Mouse (Mus musculus) urinary bladder, postnatal 25 days (tissue): ENCODE results near the gene RPS10-NUDT3.

Experiments used
- DNase-seq: peaks from one replicate; pipeline ENCODE4 v3.0.0; 2022; ENCODE audit warnings: low spot score

Gene RPS10-NUDT3

DNA sequence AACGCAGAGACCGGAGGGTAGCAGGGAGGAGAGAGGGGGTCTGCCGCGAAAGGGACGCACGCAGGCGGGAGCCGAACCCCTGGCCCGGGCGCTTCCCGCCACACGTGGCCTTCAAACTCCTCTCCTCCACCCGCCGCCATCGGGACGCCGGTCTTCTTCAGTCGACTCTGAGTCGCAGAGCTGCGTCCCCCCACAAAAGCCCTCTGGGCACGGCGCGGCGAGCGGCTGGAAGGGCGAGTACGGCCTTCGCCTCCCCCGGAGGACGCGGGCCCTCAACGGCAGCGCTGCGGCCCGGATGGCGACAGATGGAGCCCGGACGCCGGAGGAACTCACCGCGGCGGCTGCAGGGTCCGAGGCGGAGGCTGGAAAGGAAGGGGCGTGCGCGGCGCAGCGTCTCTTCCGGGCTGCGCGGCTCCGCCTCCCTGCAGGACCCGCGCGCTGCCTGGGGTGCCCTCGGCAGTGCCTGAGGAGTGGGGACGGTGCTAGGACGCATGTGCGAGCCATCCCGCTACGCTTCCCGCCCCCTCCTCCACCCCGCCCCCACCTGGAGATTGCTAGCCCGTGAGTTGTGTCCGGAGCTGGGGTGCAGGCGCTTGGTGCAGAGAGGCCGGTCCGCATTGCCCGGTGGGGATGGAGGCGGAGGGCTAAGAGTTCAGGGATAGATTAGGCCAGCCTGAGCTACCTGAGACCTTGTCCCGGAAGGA, at the start of gene RPS10-NUDT3:
Gene RPS10-NUDT3, minus strand, starts transcription at position 352 of the 704 bp plus-strand sequence.
- peak; percentile 86 for DNase-seq

DNA sequence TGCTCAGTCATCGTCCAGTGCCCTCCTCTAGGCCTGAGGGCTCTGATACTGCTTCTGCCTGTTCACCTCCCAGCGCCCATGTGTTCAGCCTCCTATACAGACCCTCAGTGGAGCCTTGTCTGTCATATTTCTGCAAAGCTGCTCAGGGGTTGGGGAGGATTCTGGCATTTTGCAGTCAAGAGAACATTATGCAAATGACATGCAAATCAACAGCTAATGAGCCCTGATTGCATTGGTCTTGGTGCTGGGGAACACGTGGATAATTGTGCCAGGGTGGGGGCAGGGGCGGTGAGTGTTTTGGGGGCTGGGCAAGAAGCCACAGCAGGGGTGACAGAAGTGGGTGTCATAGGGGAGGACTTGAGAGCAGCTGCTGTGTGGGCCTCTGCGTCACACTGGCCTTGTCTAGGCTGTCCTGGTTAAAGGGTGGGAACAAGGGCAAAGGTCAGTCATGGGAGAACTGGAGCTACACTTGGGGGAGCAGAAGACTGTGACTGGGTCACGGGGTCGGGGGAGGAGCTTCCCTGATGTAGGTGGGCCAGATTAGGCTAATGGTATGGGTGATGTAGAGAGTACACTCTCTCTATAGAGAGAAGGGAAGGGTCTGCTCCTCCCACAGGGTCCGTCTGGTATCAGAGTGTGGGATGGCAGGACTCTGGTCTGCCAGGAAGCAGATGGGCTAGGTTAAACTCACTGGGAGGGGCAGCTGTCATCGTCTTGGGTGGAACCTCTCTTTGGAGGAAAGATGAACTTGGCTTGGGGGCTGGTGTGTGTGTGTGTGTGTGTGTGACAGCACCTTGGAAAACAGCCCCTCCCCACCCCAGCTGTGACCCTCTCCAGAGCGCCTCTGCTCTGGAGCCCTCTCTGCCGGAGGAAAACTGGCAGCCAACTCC, 44.1 kb upstream of the RPS10-NUDT3 start:
- no peak for DNase-seq

DNA sequence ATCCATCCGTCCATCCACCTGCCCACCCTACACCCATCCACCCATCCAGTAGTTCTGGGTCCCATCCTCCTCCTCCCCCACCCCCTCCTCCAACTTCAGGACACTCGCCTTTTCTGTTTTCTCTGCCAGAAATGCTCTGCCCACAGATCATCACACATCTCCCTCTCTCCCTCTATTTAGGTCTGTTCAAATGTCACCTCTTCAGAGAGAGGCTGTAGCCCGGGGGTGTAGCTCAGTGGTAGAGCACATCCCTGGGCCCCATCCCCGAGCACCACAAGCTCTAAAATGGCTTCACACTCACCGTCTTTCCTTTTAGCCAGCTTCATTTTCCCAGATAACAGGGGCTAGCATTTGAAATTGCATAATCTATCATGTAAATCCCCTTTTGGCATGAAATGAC, 42.7 kb upstream of the RPS10-NUDT3 start:
- no peak for DNase-seq

DNA sequence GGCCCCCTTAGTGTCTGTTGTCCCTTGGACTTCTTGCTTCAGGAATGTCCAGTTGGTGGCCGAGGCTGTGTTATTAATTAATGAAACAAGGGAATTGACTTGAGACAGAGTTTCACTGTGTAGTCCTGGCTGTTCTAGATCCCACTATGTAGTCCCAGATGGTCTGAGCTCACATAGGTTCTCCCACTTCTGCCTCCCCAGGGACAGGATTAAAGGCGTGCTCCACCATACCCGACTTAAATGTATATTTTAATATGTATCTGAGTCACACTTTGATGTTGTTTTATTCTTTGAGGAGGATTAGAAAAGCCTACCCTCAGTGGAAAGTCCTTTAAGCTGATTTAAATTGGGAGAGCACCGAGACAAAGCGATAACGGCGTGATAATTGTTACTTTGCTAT, 41.2 kb upstream of the RPS10-NUDT3 start:
- no peak for DNase-seq

DNA sequence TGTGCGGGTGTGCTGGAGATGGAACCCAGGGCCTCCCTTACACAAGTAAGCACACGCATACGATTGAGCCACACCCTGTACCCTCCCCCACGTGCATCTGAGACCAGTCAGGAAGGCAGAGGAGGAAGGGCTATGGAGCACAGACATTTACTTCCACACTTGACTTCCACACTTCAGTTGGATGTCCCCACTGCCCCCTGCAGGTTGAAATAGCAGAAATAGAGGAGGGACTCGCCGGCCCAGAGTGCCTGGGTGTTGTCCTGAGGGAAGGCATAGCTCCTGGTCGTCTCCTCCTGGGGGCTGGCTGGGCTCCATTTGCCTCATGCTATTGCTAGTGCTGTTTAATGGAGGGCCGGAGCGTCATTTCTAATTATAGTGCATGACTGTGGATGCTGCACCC, 40.4 kb upstream of the RPS10-NUDT3 start:
- DNase-seq: no peak

DNA sequence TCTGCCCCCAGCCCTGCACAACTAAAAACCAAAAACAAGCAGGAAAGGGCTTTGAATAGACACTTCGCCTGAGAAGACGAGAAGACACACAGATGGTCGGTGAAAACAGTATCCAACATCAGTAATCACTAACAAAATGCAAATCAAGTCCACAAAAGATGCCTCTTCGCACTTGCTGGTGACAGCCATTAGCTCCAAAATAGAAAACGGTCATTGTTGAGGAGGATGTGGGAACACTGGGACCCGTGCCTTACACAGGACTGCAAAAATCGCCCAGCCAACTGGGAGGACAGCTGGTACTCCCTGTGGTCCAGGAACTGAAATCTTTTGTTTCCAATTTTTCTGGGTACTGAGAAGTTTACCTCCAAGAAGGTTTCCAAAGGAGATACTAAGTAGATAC, 38.9 kb upstream of the RPS10-NUDT3 start:
- DNase-seq: no peak

DNA sequence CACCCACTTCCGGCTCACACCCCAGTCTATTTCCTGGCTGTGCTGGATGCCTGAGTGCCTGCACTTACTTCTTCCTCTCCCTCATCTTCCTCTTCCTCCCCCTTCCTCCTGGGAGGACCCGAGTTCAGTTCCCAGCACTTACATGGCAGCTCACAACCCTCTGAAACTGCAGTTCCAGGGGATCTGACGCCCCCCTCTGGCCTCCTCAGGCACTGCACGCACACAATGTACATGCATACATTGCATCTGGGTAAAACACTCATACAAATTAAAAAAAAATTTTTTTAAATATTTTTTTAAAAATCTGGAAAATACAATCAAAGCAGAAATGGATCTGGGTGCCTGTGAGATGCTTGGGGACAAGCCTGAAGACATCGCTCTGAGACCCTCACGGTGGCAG, 36.7 kb upstream of the RPS10-NUDT3 start:
- DNase-seq: no peak

DNA sequence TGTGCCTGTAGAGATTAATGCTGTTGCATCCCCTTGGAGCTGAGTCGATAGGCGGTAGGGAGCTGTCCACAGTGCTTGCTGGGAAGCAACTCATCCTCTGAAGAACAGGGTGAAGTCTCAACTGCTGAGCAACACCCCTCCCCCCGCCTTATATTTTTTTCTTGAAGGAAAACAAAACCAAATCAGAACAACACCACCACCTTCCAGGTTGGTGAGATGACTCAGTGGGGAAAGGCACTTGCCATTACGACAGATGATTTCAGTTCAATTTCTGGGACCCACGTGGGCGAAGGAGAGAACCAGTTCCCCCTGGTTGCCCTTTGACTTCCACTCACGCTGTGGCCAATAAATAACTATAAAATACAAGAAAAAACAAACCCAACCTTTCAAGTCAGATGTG, 23.7 kb upstream of the RPS10-NUDT3 start:
- DNase-seq: no peak

DNA sequence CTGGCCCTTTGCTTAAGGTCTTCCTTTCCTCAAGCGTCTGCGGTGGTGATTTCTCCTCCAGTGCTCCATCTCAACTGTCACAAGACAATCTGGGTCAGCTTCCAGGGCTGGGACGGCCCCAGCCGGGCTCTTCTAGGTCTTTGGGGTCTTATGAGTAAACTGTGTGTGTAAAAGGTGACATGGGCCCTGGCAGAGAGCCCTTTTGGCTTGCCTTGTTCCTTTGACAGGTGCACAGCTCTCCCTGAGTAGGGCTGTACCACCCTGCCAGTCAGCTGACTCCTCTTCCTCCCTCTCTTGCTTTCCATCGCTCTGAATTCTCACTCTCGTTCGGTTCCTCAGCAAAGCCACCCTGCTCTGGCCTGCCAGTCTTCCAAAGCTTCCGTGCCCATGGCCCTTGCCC, 22.1 kb upstream of the RPS10-NUDT3 start:
- DNase-seq: no peak

DNA sequence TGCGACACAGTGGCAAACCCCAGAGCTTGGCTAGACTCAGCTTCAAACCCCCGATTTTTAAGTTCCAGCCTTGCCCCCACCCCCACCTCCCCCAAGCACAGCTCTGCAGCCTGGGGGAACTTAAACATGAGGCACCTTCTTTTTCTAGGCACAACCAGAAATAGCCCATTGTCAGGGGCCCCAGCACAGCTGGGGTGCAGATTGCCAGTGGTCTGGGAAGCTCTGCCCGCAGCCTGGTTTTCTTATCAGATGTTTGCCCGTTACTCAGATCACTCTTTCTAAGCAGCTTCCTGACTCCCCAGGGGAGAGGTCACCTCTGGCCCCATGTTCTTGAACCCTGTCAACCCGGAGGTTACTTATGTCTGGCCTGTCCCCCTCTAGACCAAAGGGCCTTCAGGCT, 21.4 kb upstream of the RPS10-NUDT3 start:
- DNase-seq: no peak

DNA sequence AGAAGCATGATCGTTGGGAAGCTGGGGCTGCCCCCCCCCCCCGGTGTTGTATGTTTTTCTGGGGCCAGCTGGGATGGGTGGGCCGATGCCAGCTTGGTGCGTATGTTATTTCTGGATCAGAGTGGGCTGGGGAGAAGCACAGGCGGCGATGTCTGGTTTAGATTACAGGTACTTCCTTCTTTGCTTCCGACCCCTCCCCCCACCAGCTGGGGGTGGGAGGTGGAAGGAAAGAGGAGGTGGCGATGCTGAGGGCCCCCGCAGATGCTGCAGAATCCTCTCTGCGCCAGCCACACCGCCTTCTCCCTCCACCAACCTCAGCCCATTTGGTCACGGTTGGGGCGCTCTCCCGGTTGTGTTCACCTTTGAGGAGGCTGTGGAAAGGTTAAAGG, 21.0 kb upstream of the RPS10-NUDT3 start:
- no peak for DNase-seq

DNA sequence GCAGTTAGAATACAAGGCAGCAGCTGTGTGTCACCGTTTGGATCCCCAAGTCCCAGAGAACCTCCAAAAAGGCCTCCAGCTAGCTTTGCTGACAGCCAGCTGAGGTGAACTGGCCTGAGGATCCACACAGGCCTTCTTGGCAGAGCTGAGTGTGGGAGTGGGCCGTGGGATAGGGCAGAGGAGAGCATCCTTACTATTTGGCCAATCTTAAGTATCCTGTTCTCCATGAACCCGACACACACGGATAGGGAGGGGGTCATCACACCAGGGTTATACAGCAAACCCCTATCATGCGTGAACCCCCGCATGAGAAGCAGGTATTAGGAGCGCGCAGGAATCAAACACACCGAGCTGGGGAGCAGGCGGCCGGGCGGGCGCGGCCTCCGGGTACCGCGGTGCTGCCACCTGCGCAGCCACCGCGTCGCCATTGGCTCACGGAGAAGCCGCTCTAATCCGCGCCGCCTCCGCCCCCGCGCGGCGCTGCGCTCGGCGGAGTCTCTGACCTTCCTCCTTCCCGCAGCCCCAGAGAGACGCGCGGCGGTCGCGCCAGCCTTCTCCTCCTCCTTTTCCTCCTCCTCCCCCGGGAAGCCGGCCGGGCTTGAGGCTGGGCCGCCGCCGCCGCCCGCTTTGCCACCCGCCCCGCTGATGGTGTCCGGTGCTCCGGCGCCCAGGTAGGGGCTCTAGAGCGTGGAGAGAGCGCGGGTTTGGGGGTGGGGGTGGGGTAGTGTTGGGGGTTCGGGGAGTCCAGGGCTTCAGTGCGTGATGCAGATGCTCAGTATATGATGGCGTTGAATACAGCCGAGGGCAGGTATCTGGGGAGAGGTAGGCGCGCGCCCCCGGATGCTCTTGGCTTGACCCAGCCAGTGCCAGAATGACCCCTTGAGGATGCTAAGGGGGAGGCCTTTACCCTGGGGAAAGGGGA, 20.3 kb upstream of the RPS10-NUDT3 start, which contains the start of gene Pacsin1:
Gene Pacsin1, plus strand, starts transcription at position 421 of the 922 bp plus-strand sequence.
- DNase-seq: no peak

DNA sequence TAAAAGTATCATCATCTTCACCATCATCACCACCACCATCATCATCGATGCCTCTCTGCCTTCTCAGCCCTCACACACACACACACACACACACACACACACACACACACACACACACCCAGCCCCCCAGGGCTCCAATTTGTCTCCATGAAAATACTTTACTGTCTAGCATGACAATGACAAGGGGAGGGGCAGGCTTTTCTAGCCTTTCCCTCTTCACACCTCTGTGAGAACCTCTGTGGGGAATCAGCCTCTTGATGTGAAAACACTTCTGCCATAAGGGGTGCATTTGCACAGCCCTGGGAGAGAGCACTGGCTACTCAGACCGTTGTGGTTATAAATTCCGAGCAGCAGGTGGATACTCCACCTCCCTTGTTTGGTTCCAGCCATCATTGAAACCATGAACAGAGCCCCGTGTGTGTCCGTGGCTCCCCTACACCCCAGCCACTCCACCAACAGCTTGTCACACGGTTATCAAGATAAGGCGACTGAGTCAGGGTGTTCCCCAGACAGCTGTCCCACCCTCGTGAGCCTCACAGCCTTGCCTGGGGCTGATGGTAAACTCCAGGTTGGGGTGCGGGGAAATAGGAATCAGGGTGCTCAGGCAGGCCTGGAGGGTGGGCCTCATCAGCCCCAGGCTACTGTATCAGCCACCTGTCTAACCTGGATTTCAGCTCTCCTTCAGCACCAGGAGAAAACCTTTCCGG, 18.4 kb upstream of the RPS10-NUDT3 start:
- DNase-seq: no peak

DNA sequence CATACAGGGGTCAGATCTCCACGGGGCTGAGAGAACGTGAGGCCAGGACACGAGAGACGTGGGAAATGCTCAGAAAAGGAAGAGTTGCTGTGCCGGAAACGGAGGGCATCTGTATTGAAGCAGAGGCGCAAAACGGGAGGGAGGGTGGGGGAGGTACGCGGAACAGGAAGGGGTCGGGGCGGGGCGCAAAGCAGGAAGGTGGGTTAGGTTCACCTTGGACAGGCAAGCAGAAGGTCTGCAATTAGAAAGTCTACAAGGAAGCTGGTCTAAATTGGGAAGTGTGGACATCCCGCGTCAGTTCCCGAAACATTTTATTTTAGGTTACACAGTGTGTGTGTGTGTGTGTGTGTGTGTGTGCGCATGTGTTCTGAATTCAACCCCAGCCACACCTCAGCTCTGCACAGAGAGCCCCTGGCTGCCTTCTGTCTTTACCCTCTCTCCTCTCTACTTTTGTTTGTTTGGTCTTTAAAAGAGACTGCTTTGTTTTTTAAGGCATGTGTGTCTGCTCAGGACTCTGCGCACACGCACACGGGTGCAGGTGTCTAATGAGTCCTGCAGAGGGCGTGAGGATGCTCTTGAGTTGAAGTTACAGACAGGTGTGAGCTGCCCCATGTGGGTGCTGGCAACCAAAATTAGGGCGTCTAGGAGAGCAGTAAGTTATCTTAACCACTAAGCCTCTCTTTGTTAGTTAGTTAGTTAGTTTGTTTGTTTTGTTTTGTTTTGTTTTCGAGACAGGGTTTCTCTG, 17.2 kb upstream of the RPS10-NUDT3 start:
- DNase-seq: no peak

DNA sequence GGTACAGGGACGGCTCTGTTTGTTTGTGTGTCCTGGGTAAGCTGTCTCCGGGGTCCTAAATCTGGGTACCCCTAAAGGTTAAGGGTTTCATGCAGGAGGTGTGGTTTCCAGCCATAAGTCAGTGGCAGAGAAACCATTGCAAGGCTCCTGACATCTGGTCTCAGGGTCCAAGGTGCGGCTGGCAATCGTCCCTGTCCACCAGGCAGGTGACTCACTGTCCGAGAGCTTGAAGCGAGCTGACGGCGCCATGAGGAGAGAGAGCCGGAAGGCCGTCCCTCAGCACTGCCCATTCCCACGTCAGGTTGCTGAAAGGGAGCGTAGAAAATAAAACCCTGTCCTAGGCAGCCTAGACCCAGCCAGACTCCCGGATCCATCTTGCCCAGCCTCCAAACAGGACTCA, 15.6 kb upstream of the RPS10-NUDT3 start:
- no peak for DNase-seq

DNA sequence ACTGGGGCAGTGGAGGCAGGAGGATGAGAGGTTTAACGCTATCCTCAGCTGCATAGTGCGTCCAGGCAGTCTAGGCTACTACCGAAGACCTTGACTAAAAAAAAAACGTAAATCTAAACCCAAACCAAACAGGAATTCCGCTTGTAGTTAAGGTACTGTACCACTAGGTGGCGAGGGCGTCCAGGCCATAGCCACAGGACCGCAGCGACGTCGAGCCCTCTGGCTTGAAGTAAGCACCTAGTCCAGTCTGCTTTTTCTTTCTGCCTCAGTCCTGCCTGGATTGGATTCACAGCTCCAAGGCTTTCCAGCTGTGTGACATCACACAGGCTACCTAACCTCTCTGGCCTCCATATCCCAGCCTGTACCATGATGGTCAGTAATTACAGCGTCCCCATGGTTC, 15.1 kb upstream of the RPS10-NUDT3 start:
- DNase-seq: peak; percentile 55

DNA sequence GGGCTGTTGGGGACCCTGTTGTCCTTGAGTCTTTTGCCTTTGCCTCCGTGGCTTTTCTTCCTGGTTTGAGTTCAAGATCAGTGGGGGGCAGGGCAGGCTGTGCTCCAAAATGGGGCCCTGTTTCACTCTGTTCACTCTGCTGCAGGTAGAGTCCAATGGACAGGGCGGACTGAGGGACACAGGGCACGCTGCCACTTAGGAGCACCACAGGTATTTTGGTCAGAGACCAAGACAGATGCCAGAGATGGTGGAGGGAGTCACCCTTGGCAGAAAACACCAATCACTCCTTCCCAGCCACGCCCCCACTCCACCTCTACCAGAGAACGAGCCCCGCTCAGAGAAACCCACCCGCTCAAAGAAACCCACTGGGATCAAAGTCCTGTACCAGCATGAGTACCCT, 10.8 kb upstream of the RPS10-NUDT3 start:
- no peak for DNase-seq

DNA sequence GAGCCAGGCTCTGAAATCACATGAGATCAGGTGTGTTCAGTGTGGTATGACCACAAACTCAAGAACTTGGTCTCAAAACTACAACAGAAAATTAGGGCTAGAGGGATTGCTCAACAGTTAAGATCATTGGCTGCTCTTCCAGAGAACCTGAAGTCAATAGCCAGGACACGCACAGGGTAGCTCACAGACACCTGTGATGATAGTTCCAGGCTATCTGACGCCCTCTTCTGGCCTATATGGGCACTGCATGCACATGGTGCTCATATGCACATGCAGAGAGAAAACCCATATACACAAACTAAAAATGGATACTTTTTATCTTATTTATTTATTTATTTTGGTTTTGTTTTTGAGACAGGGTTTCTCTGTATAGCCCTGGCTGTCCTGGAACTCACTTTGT, 9.6 kb upstream of the RPS10-NUDT3 start:
- no peak for DNase-seq

DNA sequence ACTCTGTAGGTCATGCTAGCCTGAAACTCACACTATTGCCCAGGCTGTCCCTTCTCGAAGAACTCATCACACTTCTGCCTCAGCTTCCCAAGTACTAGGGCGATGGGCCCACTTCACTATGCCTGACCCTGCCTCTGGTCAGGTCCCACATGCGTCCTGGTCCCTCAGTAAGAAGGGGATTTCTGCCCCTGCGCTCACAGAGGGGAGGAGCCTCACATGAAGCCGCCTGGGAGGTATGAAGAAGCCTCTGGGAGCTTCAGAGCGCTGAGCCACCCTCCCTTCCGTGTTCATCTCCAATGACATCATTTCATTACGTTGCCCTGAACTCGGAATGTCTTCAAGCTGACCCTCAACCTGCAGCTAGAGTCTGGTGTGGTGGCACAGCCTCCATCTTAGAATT, 8.7 kb upstream of the RPS10-NUDT3 start:
- DNase-seq: no peak

DNA sequence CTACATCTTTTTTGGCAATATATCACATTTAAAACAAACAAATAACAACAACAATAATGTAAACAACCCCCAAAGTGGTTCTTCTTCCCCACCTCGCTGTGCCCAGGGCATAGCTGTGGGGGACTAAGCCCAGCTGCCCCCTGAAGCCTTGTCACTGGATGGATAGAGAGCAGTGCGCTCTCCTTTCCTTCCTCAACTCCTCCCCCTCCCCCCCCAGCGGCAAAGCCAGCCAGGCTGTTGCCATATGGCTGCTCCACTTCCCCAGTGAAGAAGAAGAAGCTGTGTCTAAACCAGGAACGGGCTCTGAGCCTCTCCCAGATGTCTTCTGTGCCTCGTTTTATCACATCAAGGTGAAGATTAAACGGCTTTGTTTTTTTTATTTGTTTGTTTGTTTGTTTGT, 8.1 kb upstream of the RPS10-NUDT3 start:
- no peak for DNase-seq

DNA sequence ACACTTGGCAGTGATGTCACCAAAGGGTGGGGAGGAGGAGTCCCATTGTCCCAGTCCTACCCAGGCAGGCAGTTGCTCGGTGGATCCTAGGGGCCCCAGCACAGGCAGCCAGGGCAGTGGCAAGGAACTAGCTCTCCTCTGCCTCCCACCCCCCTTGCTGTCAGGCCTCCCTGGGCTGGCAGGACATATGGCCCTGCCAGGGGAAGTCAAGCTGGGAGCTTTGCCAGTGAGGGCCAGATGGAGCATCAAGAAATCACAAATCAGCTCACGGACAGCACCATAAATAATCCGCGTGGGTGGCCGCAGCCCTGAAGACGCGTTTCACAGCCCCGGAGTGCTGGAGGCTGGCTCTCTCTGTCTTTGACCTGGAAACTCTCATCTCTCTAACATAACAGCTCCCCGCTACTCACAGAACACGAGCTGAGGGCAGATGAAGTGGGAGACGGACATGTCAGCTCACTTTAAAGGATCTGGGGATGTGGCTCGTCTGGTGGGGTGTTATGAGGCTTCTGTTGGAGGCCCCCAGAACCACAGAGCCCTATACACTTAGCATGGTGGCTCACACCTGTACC, 7.6 kb upstream of the RPS10-NUDT3 start:
- DNase-seq: no peak
